Mouse (Mus musculus) intestine, embryonic 15.5 days (tissue): Measurements from ENCODE around the gene Ankrd52. TPM values are rescaled to one million over a fixed set of nuclear protein-coding genes. Genes with fewer than 3 reads are reported as not detected.

Experiments
- ATAC-seq: fragments of 200-750 bp; cut with Nextera tagmentation; 2 replicates; pipeline ENCODE4 v1.8.0; 2017; ENCODE audit warnings: moderate TSS enrichment, moderate library complexity
- H3K27ac ChIP-seq: fragments of 300-500 bp; sonication (generic); 2 replicates; pipeline ENCODE4 v1.5.1; 2015; ENCODE audit warnings: mild to moderate bottlenecking, inconsistent platforms
- H3K27me3 ChIP-seq: fragments of 300-500 bp; sonication (generic); replicated peaks from 2 replicates; pipeline ENCODE4 v1.6.1; 2015; ENCODE audit warnings: inconsistent platforms
- H3K36me3 ChIP-seq: fragments of 300-500 bp; sonication (generic); 2 replicates; pipeline ENCODE4 v1.6.1; 2015; ENCODE audit warnings: inconsistent platforms
- H3K4me1 ChIP-seq: fragments of 300-500 bp; sonication (generic); replicated peaks from 2 replicates; pipeline ENCODE4 v1.6.1; 2015; ENCODE audit warnings: inconsistent platforms
- H3K4me2 ChIP-seq: fragments of 300-500 bp; sonication (generic); replicated peaks from 2 replicates; pipeline ENCODE4 v1.6.1; 2015; ENCODE audit warnings: mild to moderate bottlenecking, inconsistent platforms
- H3K4me3 ChIP-seq: fragments of 300-500 bp; sonication (generic); replicated peaks from 2 replicates; pipeline ENCODE4 v1.5.1; 2015; ENCODE audit warnings: inconsistent platforms
- H3K9ac ChIP-seq: fragments of 300-500 bp; sonication (generic); 2 replicates; pipeline ENCODE4 v1.6.1; 2015; ENCODE audit warnings: inconsistent platforms
- H3K9me3 ChIP-seq: fragments of 300-500 bp; sonication (generic); 2 replicates; pipeline ENCODE4 v1.6.1; 2016; ENCODE audit warnings: inconsistent platforms
- WGBS: fragments of 180-500 bp; shearing (Covaris S2); methylation state at CpG from one replicate; pipeline ENCODE4 v1.1.7; 2015; 5-methylcytosine and 5-hydroxymethylcytosine counted together
- polyA plus RNA-seq: library from polyadenylated mRNA; unstranded; fragments of >200 nt; fragmentation: Nextera tagmentation; extraction: Ambion mirVana; gene quantifications from 2 replicates; pipeline ENCODE4 v1.2.1, GENCODE M21; 2015

The Ankrd52 gene
- polyA plus RNA-seq, 1 experiment from 2014 or later, result 10.0 TPM

DNA sequence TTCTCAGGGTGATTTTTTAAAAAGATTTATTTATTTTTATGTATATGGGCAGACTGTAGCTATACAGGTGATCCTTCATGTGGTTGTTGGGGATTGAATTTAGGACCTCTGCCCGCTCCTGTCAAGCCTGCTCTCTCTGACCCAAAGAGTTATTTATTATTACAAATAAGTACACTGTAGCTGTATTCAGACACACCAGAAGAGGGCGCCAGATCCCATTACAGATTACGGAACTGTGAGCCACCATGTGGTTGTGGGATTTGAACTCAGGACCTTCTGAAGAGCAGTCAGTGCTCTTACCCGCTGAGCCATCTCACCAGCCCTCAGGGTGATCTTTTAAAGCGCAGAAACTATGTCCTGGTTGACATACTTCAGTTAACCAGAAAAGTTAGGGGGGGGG is 4.8 kb upstream of the Ankrd52 start:
- no peak overlapping the region for H3K4me3 ChIP-seq
- no peak overlapping the region for H3K27ac ChIP-seq
- WGBS, result 84% methylated on average over 5 of the region's 5 CpGs
- ATAC-seq, result no peak
- H3K4me1 ChIP-seq, result peaks cover 15% of the 10 kb centered on the region
- no peak overlapping the region for H3K9ac ChIP-seq
- H3K4me2 ChIP-seq, result no peak overlapping the region
- H3K9me3 ChIP-seq, result no peaks in the 10 kb centered on the region
- no peaks in the 10 kb centered on the region for H3K27me3 ChIP-seq
- H3K36me3 ChIP-seq, result no peaks in the 10 kb centered on the region

DNA sequence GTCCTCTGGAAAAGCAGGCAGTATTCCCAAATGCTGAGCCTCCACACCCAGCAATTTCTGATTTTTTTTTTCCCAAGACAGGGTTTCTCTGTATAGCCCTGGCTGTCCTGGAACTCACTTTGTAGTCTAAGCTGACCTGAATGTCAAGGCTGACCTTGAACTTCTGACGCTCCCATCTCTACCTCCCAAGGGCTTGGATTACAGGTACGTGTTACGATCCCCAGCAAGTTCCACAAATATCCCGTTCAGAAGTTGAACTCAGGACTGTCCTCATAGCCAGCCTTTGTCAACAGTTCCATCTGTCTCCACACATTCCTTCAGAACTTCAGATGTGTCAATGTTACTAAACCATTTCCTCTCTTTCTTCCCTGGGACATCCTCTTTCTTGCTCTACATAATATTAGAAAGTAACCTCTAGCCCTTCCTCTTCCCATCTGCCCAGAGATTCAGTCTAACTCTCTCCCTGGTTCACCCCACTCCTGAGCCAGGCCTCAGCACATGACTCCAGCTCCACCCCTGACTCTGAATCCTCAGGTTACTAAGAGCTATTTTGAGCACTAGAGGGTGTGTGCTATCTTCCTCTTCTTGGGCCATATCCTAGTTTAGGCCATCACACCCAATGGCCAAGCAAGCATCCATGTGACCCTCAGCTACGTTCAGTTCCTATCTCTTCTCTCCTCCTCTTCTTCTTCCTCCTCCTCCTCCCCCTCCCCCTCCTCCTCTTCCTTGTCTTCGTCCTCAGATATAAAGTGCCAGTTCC is 3.7 kb upstream of the Ankrd52 start:
- Histone ChIP-seq H3K9ac (no peak overlapping the region), H3K36me3 (no peaks in the 10 kb centered on the region), H3K4me2 (no peak overlapping the region), H3K4me3 (no peak overlapping the region), H3K27me3 (no peaks in the 10 kb centered on the region), H3K9me3 (no peaks in the 10 kb centered on the region), H3K4me1 (peaks cover 11% of the 10 kb centered on the region), H3K27ac (0 out of 2 replicates have a peak overlapping the region, but pooled peaks have one; percentile 13)
- no peak for ATAC-seq
- WGBS, result 69% methylated on average over 6 of the region's 6 CpGs

DNA sequence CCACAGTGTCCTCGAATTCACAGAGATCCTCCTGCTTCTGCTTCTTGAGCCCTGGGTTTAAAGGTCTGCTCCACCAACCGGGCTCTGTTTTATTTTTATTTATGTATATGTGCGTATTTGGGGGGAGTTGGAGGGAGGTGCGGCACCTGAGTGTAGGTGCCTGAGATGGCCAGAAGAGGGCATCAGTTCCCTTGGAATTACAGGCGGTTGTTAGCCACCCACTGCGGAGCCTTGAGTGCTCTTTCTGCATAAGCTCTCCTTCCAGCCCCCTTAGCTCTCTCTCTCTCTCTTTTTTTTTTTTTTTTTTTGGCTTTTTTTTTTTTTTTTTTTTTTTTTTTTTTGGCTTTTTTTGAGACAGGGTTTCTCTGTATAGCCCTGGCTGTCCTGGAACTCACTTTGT is 2.5 kb upstream of the Ankrd52 start:
- H3K36me3 ChIP-seq, result peaks cover 3% of the 10 kb centered on the region; the same call in 1 of the 2 replicates

DNA sequence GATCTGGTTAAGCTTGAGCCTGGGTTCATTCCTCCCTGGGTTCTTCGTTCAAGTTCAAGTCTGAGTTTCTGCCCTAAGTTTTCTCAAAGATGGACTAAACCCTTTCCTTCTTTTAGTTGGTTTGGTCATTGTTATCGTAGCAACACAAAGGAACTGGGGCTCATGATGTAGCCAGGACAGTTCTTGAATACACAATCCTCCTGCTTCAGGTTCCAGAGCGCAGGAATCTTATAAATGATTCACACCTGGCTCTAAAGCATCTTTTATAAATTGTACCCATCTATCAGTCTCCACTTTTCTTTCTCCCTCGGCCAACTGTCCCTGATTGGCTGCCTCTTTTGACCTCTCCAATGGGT is 838 bp upstream of the Ankrd52 start:
- no peak for ATAC-seq
- no peaks in the 10 kb centered on the region for H3K9me3 ChIP-seq
- H3K9ac ChIP-seq, result peak overlapping the region; percentile 99
- peak overlapping the region; percentile 94 for H3K4me3 ChIP-seq
- H3K36me3 ChIP-seq, result peaks cover 13% of the 10 kb centered on the region
- 46% methylated on average over 4 of the region's 4 CpGs for WGBS
- no peaks in the 10 kb centered on the region for H3K27me3 ChIP-seq
- H3K4me2 ChIP-seq, result peak overlapping the region; percentile 92
- peak overlapping the region; percentile 94 for H3K27ac ChIP-seq
- peaks cover 15% of the 10 kb centered on the region for H3K4me1 ChIP-seq

More for the DNA sequence above, 2.5 kb upstream of the Ankrd52 start:
- H3K27me3 ChIP-seq, result no peaks in the 10 kb centered on the region
- H3K4me3 ChIP-seq, result no peak overlapping the region
- no peak overlapping the region for H3K9ac ChIP-seq
- peaks cover 18% of the 10 kb centered on the region for H3K4me1 ChIP-seq
- H3K27ac ChIP-seq, result no peak overlapping the region
- no peaks in the 10 kb centered on the region for H3K9me3 ChIP-seq
- H3K4me2 ChIP-seq, result no peak overlapping the region
- no peak for ATAC-seq
- 76% methylated on average over 6 of the region's 6 CpGs for WGBS

DNA sequence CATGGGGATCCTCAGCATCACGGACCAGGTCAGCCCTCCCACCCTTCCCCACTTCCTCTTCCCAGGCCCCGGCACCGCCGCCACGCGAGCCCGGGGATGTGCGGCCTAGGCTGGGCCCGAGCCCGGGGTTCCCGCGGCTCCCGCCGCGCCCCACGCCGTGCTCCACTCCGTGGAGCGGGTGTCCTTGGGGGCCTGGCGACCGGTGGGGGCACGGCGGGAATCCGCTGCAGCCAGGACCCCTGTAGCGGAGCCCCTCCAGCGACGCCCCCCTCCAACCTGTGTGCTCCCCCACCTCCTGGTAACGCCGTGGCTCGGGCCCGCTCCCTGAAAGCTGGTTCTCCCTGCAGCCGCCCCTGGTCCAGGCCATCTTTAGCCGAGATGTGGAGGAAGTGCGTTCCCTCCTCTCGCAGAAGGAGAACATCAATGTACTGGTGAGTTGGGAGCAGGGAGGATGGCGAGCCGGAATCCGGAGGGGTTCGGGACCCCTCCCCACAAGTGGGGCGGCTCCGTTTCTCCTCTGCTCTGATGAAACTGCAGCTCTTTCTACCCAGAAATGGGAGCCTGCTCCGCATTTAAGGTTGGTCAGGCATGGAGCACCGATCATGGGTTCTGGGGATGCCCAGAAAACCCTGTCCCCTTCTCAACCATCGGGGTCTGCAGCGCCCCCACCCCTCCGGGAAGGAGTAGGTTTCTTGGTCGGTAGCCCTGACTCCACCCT is 466 bp downstream of the Ankrd52 start:
- Histone ChIP-seq H3K4me3 (peak overlapping the region; percentile 94), H3K9me3 (no peaks in the 10 kb centered on the region), H3K4me1 (peaks cover 15% of the 10 kb centered on the region), H3K27me3 (no peaks in the 10 kb centered on the region), H3K36me3 (peaks cover 24% of the 10 kb centered on the region), H3K4me2 (peak overlapping the region; percentile 92), H3K9ac (peak overlapping the region; percentile 99), H3K27ac (peak overlapping the region; percentile 94)
- WGBS, result under 1% methylated on average over 47 of the region's 47 CpGs
- ATAC-seq, result peak; percentile 74

DNA sequence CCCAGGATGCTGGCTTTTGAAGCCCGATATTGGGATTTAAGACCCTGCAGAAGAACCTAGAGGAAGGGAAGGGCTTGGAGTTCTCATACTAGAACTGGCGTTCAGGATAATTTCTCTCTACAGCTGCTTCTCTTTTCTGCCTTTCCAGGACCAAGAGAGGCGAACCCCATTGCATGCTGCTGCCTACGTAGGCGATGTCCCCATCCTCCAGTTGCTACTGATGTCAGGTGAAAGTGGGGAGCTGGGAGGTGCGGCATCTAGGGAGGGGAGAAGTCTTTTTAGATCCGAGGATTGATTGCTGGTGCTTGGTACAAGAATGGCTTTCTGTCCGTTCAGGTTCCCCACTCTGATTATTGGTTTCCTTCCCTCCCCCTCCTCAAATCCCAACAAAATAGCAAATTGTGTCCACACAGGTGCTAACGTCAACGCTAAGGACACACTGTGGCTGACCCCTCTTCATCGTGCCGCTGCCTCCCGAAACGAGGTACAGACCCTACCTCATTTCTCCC is 1.1 kb downstream of the Ankrd52 start:
- Histone ChIP-seq H3K4me3 (peak overlapping the region; percentile 94), H3K27ac (peak overlapping the region; percentile 94; the same call in 1 of the 2 replicates), H3K4me1 (peaks cover 15% of the 10 kb centered on the region), H3K4me2 (peak overlapping the region; percentile 92), H3K9ac (peak overlapping the region; percentile 99), H3K36me3 (peaks cover 30% of the 10 kb centered on the region), H3K27me3 (no peaks in the 10 kb centered on the region), H3K9me3 (no peaks in the 10 kb centered on the region)
- no peak for ATAC-seq
- WGBS, result 52% methylated on average over 14 of the region's 14 CpGs

DNA sequence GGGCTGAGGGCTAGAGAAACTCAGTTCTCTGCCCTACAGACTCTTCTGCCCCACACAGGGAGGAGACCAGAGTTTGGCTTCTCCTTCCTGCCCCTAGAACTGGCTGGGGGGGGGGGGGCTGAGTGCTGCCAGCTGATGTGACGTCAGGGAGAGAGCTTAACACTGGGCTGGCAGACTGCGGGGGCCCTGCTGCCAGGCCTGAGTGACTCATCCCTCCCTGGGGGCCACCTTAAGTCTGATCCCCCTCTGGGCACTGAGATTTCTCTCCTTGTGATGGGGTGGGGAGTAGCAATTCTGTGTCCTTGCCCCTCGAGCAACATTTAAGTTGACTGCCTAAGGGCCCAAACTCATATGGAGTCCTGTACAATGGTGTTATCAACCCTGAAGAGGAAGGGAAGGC is 1.5 kb downstream of the Ankrd52 start:
- no peak overlapping the region for H3K27ac ChIP-seq
- 72% methylated on average over 3 of the region's 3 CpGs for WGBS
- peaks cover 34% of the 10 kb centered on the region for H3K36me3 ChIP-seq
- H3K4me2 ChIP-seq, result peak overlapping the region; percentile 92
- H3K4me1 ChIP-seq, result peaks cover 15% of the 10 kb centered on the region
- H3K9ac ChIP-seq, result peak overlapping the region; percentile 99
- H3K9me3 ChIP-seq, result no peaks in the 10 kb centered on the region
- no peak for ATAC-seq
- H3K27me3 ChIP-seq, result no peaks in the 10 kb centered on the region
- no peak overlapping the region for H3K4me3 ChIP-seq

DNA sequence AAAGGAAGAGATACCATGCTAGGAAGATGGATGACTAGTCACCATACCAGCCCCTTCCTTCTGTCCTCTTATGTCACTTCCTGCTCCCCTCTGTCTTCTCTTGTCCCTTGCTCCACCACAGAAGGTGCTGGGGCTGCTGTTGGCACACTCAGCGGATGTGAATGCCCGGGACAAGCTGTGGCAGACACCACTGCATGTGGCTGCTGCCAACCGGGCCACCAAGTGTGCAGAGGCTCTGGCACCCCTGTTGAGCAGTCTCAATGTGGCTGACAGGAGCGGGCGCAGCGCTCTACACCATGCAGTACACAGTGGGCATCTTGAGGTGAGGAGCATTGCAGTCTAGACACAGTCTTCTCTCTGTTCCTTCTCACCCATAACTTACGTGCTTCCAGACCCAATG is 2.3 kb downstream of the Ankrd52 start:
- Histone ChIP-seq H3K27me3 (no peaks in the 10 kb centered on the region), H3K27ac (no peak overlapping the region), H3K4me1 (peaks cover 15% of the 10 kb centered on the region), H3K4me2 (no peak overlapping the region), H3K36me3 (peaks cover 41% of the 10 kb centered on the region), H3K9me3 (no peaks in the 10 kb centered on the region), H3K9ac (0 out of 2 replicates have a peak overlapping the region, but pooled peaks have one; percentile 18), H3K4me3 (no peak overlapping the region)
- WGBS, result 94% methylated on average over 7 of the region's 7 CpGs
- no peak for ATAC-seq

DNA sequence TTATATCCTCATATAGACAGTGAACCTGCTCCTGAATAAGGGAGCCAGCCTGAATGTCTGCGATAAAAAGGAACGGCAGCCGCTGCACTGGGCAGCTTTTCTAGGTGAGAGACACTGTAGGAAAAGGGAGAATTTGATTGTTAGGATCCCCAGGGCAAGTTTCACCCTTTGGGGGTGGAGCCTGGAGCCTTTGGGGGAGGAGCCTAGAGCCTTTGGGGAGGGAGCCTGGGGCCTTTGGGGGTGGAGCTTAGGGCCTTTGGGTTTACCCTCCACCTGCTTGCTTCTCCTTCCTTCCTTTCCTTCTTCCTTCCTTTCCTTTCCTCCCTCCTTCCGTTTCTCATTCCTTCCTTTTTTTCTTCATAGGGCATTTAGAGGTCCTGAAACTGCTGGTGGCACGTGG is 3.6 kb downstream of the Ankrd52 start:
- H3K4me3 ChIP-seq, result no peak overlapping the region
- no peaks in the 10 kb centered on the region for H3K9me3 ChIP-seq
- H3K27me3 ChIP-seq, result no peaks in the 10 kb centered on the region
- WGBS, result 83% methylated on average over 5 of the region's 5 CpGs
- H3K27ac ChIP-seq, result no peak overlapping the region
- ATAC-seq, result no peak
- H3K4me1 ChIP-seq, result peaks cover 15% of the 10 kb centered on the region
- H3K36me3 ChIP-seq, result peaks cover 45% of the 10 kb centered on the region
- no peak overlapping the region for H3K4me2 ChIP-seq
- H3K9ac ChIP-seq, result no peak overlapping the region

DNA sequence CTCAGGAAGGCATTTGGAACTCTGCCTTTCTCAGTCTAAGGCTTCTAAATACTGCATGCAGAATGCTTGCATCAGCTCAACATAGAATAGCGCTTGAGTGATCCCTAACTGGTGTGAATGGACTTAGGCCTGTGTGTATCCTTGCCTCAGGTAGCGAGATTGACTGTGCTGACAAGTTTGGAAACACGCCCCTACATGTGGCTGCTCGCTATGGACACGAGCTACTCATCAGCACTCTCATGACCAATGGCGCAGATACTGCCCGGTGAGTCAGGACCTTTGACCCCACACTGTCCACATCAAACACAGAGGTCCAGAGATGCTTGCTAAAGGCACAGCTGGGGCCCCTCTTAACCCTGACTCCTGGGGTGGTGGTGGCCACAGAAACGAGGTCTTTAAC is 5.6 kb downstream of the Ankrd52 start:
- H3K4me1 ChIP-seq, result peaks cover 15% of the 10 kb centered on the region
- WGBS, result 82% methylated on average over 8 of the region's 8 CpGs
- H3K4me3 ChIP-seq, result no peak overlapping the region
- no peak for ATAC-seq
- H3K27me3 ChIP-seq, result no peaks in the 10 kb centered on the region
- no peak overlapping the region for H3K9ac ChIP-seq
- H3K27ac ChIP-seq, result no peak overlapping the region
- H3K9me3 ChIP-seq, result no peaks in the 10 kb centered on the region
- peaks cover 61% of the 10 kb centered on the region for H3K36me3 ChIP-seq
- no peak overlapping the region for H3K4me2 ChIP-seq

DNA sequence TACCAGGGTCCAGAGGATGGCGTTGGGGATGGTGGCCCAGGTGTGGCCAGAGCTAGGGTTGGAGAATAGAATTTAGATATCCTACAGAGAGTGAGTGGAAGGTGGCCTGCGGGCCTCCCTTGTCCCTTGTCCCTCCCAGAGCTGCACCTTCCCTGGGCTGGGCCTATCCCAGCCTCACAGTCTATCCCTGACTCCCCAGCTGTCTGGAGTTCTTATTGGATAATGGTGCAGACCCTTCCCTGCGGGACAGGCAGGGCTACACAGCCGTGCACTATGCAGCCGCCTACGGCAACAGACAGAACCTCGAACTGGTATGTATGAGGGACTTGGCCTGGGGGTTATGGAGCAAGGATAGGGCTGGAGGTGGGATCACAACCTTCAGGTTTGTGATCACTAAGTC is 9.0 kb downstream of the Ankrd52 start:
- no peak overlapping the region for H3K4me2 ChIP-seq
- H3K4me1 ChIP-seq, result no peaks in the 10 kb centered on the region
- H3K9ac ChIP-seq, result no peak overlapping the region
- no peak for ATAC-seq
- WGBS, result 90% methylated on average over 7 of the region's 7 CpGs
- no peak overlapping the region for H3K27ac ChIP-seq
- H3K9me3 ChIP-seq, result no peaks in the 10 kb centered on the region
- H3K36me3 ChIP-seq, result peaks cover 78% of the 10 kb centered on the region
- no peaks in the 10 kb centered on the region for H3K27me3 ChIP-seq
- H3K4me3 ChIP-seq, result no peak overlapping the region

DNA sequence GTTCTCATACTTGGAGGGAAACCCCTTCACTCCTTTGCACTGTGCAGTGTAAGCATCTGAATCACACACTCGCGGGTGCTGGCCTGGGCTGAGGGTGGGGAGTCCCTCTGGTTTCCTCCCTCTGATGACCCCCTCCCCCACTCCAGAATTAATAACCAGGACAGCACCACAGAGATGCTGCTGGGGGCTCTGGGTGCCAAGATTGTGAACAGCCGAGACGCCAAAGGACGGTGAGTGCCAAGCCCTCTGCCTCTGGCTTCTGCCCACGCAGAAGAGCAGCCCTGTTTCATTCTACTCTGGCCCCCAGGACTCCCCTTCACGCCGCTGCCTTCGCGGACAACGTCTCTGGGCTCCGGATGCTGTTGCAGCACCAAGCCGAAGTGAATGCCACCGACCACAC is 12.0 kb downstream of the Ankrd52 start:
- 91% methylated on average over 14 of the region's 14 CpGs for WGBS
- Histone ChIP-seq H3K36me3 (peaks cover 68% of the 10 kb centered on the region), H3K4me2 (no peak overlapping the region), H3K27ac (no peak overlapping the region), H3K4me1 (0 out of 2 replicates have a peak, but pooled peaks cover 4% of the 10 kb centered on the region), H3K27me3 (no peaks in the 10 kb centered on the region), H3K4me3 (no peak overlapping the region), H3K9ac (no peak overlapping the region), H3K9me3 (no peaks in the 10 kb centered on the region)
- no peak for ATAC-seq
